Mouse (Mus musculus) ES-Bruce4 (cell line): ENCODE results near the gene Ndufs5. TPM values are rescaled to one million over a fixed set of nuclear protein-coding genes. Genes with fewer than 3 reads are reported as not detected.
A peak's percentile ranks its signal among the peaks of the same experiment; 100 is the strongest.

ENCODE experiments used
- H3K27ac ChIP-seq: 2 replicates; pipeline ENCODE4 v1.5.1; 2012; ENCODE audit warnings: low read length, inconsistent platforms; ENCODE audit not compliant: insufficient read depth
- H3K27me3 ChIP-seq: 2 replicates; pipeline ENCODE4 v1.6.1; 2012; ENCODE audit warnings: mild to moderate bottlenecking, low read length, inconsistent platforms; ENCODE audit not compliant: control insufficient read depth, poor library complexity, insufficient read depth, severe bottlenecking
- H3K36me3 ChIP-seq: 2 replicates; pipeline ENCODE4 v1.6.1; 2012; ENCODE audit warnings: inconsistent platforms, mild to moderate bottlenecking, low read length, moderate library complexity; ENCODE audit not compliant: control insufficient read depth, poor library complexity, insufficient read depth, severe bottlenecking
- H3K4me1 ChIP-seq: one replicate; pipeline ENCODE4 v1.8.1; 2011; ENCODE audit warnings: low read length; ENCODE audit not compliant: control insufficient read depth, insufficient read depth
- H3K4me3 ChIP-seq: 2 replicates; pipeline ENCODE4 v1.5.1; 2011; ENCODE audit warnings: low read depth, mild to moderate bottlenecking, low read length
- H3K9ac ChIP-seq: 2 replicates; pipeline ENCODE4 v1.6.1; 2012; ENCODE audit warnings: low read depth, mild to moderate bottlenecking, inconsistent platforms; ENCODE audit not compliant: poor library complexity, severe bottlenecking
- H3K9me3 ChIP-seq: replicated peaks from 2 replicates; pipeline ENCODE4 v1.6.1; 2012; ENCODE audit warnings: mild to moderate bottlenecking, low read length, inconsistent platforms; ENCODE audit not compliant: control insufficient read depth, poor library complexity, insufficient read depth, severe bottlenecking
- CTCF ChIP-seq: IDR thresholded peaks from one replicate; pipeline ENCODE4 v1.8.1; 2011; ENCODE audit warnings: low read depth, low read length
- EP300 ChIP-seq: IDR thresholded peaks from 2 replicates; pipeline ENCODE4 v1.6.1; 2011; ENCODE audit warnings: low read depth, low read length; ENCODE audit not compliant: insufficient read depth
- POLR2A ChIP-seq: IDR thresholded peaks from one replicate; pipeline ENCODE4 v1.8.1; 2011; ENCODE audit warnings: low read length; ENCODE audit not compliant: insufficient read depth
- polyA plus RNA-seq: library from polyadenylated mRNA; stranded (reverse); fragments of >200 nt; gene quantifications from 2 replicates; pipeline ENCODE4 v1.2.4, GENCODE M21; 2011; ENCODE audit warnings: low read depth; ENCODE audit not compliant: missing spikeins, insufficient read depth, insufficient read length

The Ndufs5 gene
- polyA plus RNA-seq, 1 experiment = 130 TPM

- Histone ChIP-seq H3K9ac (no peak overlapping the region), H3K4me3 (peak overlapping the region; percentile 88), H3K36me3 (no peaks in the 10 kb centered on the region), H3K4me1 (peaks cover 4% of the 10 kb centered on the region), H3K27me3 (no peaks in the 10 kb centered on the region), H3K9me3 (no peaks in the 10 kb centered on the region), H3K27ac (no peak overlapping the region)
- no peak for TF ChIP-seq EP300
- TF ChIP-seq CTCF = no peak
- no peak for TF ChIP-seq POLR2A
Observed at GRCm38 (mm10) chr4:123685506-123686242, 32.3 kb downstream of the Ndufs5 start.

- Histone ChIP-seq H3K36me3 (no peaks in the 10 kb centered on the region), H3K9ac (no peak overlapping the region), H3K27ac (no peak overlapping the region), H3K4me1 (peaks cover 2% of the 10 kb centered on the region), H3K9me3 (no peaks in the 10 kb centered on the region), H3K4me3 (no peak overlapping the region), H3K27me3 (no peaks in the 10 kb centered on the region)
- no peak for TF ChIP-seq EP300
- TF ChIP-seq POLR2A = no peak
- no peak for TF ChIP-seq CTCF
Observed at GRCm38 (mm10) chr4:123685046-123685445, 33.0 kb downstream of the Ndufs5 start.

GRCm38 (mm10) chr4:123684260-123684659 lies 33.7 kb downstream of the Ndufs5 start, which contains the start of gene Macf1:
Gene Macf1 (minus strand): TSS chr4:123684360.
- Histone ChIP-seq H3K27ac (no peak within 1 kb of the TSS), H3K9ac (no peak within 1 kb of the TSS), H3K9me3 (no peaks in the 10 kb centered on the region), H3K36me3 (no peaks in the 10 kb centered on the region), H3K4me1 (no peaks in the 10 kb centered on the region), H3K27me3 (no peaks in the 10 kb centered on the region), H3K4me3 (no peak within 1 kb of the TSS)
- no peak for TF ChIP-seq EP300
- no peak for TF ChIP-seq CTCF
- TF ChIP-seq POLR2A = no peak

GRCm38 (mm10) chr4:123682291-123682690 lies 35.7 kb downstream of the Ndufs5 start:
- H3K9me3 ChIP-seq = no peaks in the 10 kb centered on the region
- no peak overlapping the region for H3K27ac ChIP-seq
- H3K4me3 ChIP-seq = no peak overlapping the region
- H3K4me1 ChIP-seq = no peaks in the 10 kb centered on the region
- no peak overlapping the region for H3K9ac ChIP-seq
- TF ChIP-seq EP300 (no peak), CTCF (no peak), POLR2A (no peak)
- no peaks in the 10 kb centered on the region for H3K36me3 ChIP-seq
- no peaks in the 10 kb centered on the region for H3K27me3 ChIP-seq

- no peaks in the 10 kb centered on the region for H3K27me3 ChIP-seq
- H3K9ac ChIP-seq = no peak overlapping the region
- no peak overlapping the region for H3K27ac ChIP-seq
- H3K4me1 ChIP-seq = no peaks in the 10 kb centered on the region
- H3K4me3 ChIP-seq = no peak overlapping the region
- TF ChIP-seq EP300 (no peak), POLR2A (no peak), CTCF (no peak)
- no peaks in the 10 kb centered on the region for H3K36me3 ChIP-seq
- no peaks in the 10 kb centered on the region for H3K9me3 ChIP-seq
Observed at GRCm38 (mm10) chr4:123680962-123681361, 37.0 kb downstream of the Ndufs5 start.

- no peaks in the 10 kb centered on the region for H3K9me3 ChIP-seq
- TF ChIP-seq EP300 = no peak
- no peak for TF ChIP-seq CTCF
- TF ChIP-seq POLR2A = no peak
- H3K4me1 ChIP-seq = no peaks in the 10 kb centered on the region
- H3K27ac ChIP-seq = no peak overlapping the region
- no peaks in the 10 kb centered on the region for H3K27me3 ChIP-seq
- H3K9ac ChIP-seq = no peak overlapping the region
- H3K36me3 ChIP-seq = no peaks in the 10 kb centered on the region
- no peak overlapping the region for H3K4me3 ChIP-seq
Observed at GRCm38 (mm10) chr4:123677060-123677804, 40.8 kb downstream of the Ndufs5 start.
